Mouse (Mus musculus): ENCODE results near the gene Gm17018.

DNA sequence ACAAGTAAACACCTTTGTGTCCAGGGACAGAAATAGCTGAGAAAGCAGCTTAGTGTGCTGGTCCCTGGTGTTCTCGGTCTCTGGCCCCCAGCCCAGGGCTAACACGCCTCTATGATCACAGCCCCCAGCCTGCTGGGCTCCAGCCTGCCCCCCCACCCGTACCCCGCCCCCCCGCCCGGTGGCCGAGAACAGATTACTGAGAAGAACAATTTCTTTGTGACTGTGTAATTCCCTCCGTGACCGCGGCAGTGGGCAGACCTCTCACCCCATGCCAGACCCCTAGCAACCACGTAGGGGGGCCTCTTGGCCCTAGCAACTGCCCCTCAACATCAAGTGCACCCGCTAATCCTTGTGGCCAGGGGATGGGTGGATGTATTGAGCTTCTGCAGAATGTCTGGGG lies 19.8 kb downstream of the Gm17018 start:
- no peak for TF ChIP-seq CTCF (IDR thresholded peaks at IDR 0.05; ENCODE audit: low read depth)
- no peak for TF ChIP-seq EP300 (IDR thresholded peaks at IDR 0.05; ENCODE audit: low read depth)
